Comparison of ENCODE assay signal across 21 mouse cellular contexts in the genomic region with DNA sequence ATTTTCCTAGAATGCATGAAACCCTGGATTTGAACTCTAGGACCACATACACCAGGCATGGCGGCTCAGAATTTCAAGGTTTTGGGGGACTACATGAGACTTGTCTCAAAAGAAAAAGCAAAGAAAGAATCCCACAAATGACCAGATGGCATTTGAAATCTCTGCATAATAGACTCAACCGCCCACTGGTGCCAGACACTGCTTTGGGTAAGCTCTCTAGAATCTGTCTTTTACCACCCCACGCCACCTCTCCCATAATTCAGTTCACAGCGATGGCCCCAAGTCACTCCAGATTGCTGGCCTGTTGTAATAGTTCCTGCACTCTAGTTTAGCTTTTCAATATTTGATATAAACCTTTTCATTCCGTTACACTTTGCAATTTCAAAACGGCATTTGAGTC.
DNase-seq lines count a peak whose midpoint lies in the region; ATAC-seq lines count a peak whose summit lies in the region.
"Had no signal": no experiment of that assay in that cellular context is flagged by ENCODE, and none has a peak within 500 bp of the region (broad histone marks: within the 10 kb centered on the region; RNA-seq: fewer than 3 reads in every experiment).

No protein-coding gene starts in this region.

- H3K27me3 ChIP-seq in intestine, embryonic 15.5 days (replicated peaks) = no peaks in the 10 kb centered on the region
- H3K27me3 ChIP-seq: forebrain, embryonic 12.5 days; hindbrain, embryonic 12.5 days had no signal

- H3K4me3 ChIP-seq in intestine, embryonic 15.5 days (replicated peaks) = no peak overlapping the region
- H3K4me3 ChIP-seq: embryonic facial prominence, embryonic 13.5 days; forebrain, embryonic 12.5 days; heart, embryonic 10.5 days; hindbrain, embryonic 12.5 days had no signal

- H3K9me3 ChIP-seq in intestine, embryonic 15.5 days = no peaks in the 10 kb centered on the region
- H3K9me3 ChIP-seq: embryonic facial prominence, embryonic 13.5 days; forebrain, embryonic 12.5 days; heart, embryonic 10.5 days; hindbrain, embryonic 12.5 days had no signal

- no peak overlapping the region for H3K9ac ChIP-seq in intestine, embryonic 15.5 days
- H3K9ac ChIP-seq: embryonic facial prominence, embryonic 13.5 days; forebrain, embryonic 12.5 days; hindbrain, embryonic 12.5 days had no signal

- H3K4me2 ChIP-seq in intestine, embryonic 15.5 days (replicated peaks) = no peak overlapping the region
- H3K4me2 ChIP-seq: embryonic facial prominence, embryonic 13.5 days; forebrain, embryonic 12.5 days; hindbrain, embryonic 12.5 days had no signal

- DNase-seq in layer of hippocampus, adult 18-20 months (ENCODE audit: low spot score in 2 of 2) = peak; percentile 9 to 14
- DNase-seq in layer of hippocampus, postnatal 25 days (ENCODE audit: extremely low spot score in 1 of 2, low spot score in 1 of 2) = no peak
- DNase-seq in right cerebral cortex, adult 18-20 months = peak; percentile 27
- no peak for DNase-seq in right cerebral cortex, postnatal 25 days
- peak; percentile 4 for DNase-seq in right cerebral cortex, postnatal 14 days
- no peak for DNase-seq in embryo, embryonic 11 days
- DNase-seq: adrenal gland, postnatal 10 days; cerebellum, adult 11-12 months; cerebellum, adult 9-10 months; cerebellum, postnatal 25 days; gastrocnemius, postnatal 10 days; heart, adult 18-20 months; heart, postnatal 10 days; heart, postnatal 4 days had no signal

- ATAC-seq in intestine, embryonic 15.5 days = no peak
- ATAC-seq: forebrain, embryonic 16.5 days; hindbrain, embryonic 16.5 days had no signal

- WGBS in intestine, embryonic 15.5 days = 89% methylated on average over 6 of the region's 6 CpGs

- no peaks in the 10 kb centered on the region for H3K36me3 ChIP-seq in intestine, embryonic 15.5 days
- H3K36me3 ChIP-seq: embryonic facial prominence, embryonic 13.5 days; forebrain, embryonic 12.5 days; heart, embryonic 10.5 days; hindbrain, embryonic 12.5 days had no signal

- no peaks in the 10 kb centered on the region for H3K4me1 ChIP-seq in intestine, embryonic 15.5 days (replicated peaks)
- H3K4me1 ChIP-seq: embryonic facial prominence, embryonic 13.5 days; forebrain, embryonic 12.5 days; heart, embryonic 10.5 days; hindbrain, embryonic 12.5 days had no signal

- no peak overlapping the region for H3K27ac ChIP-seq in intestine, embryonic 15.5 days
- H3K27ac ChIP-seq: embryonic facial prominence, embryonic 13.5 days; forebrain, embryonic 12.5 days; heart, embryonic 10.5 days; hindbrain, embryonic 12.5 days had no signal

Comparison
In these comparisons a context has a peak if more than half of its experiments do, and no peak if none do; other contexts are left out.
1. DNase-seq: peak in layer of hippocampus, adult 18-20 months (2 of 2), right cerebral cortex, adult 18-20 months (single experiment) and right cerebral cortex, postnatal 14 days (single experiment); none in layer of hippocampus, postnatal 25 days (0 of 2), right cerebral cortex, postnatal 25 days (single experiment) and embryo, embryonic 11 days (single experiment).